Mouse (Mus musculus): ENCODE results near the gene Utf1. TPM values are rescaled to one million over a fixed set of nuclear protein-coding genes. Genes with fewer than 3 reads are reported as not detected.
A peak's percentile ranks its signal among the peaks of the same experiment; 100 is the strongest.

Gene Utf1
- polyA plus RNA-seq, 1 experiment from 2014 or later, result not detected

MicroRNAs encoded within 50 kb of the gene (microRNA counts, 519-probe panel; counts per million panel counts)
- microRNA mmu-miR-202-3p (1,978 counts per million, percentile 18 among the panel's probes with 10 or more counts), microRNA mmu-miR-202-5p (2,588 counts per million, percentile 54 among the panel's probes with 10 or more counts)

Small RNA genes lying within 50 kb of the gene (microRNA-seq; reads per million reads assigned to microRNA genes)
- gene Mir202 (ENCODE audit: borderline number of aligned reads) (not detected), gene Mir7062 (ENCODE audit: borderline number of aligned reads) (0.83 reads per million), gene mmu-mir-7686 (ENCODE audit: borderline number of aligned reads) (not detected)

Other genes starting within 250 kb of the Utf1 start
- 0.81 and 0.93 TPM in 2 replicates for gene Adgra1, start 109.6 kb upstream of the Utf1 start, polyA plus RNA-seq (2014; fragmentation: Nextera tagmentation; extraction: Ambion mirVana)
- gene Kndc1, start 49.1 kb upstream of the Utf1 start, polyA plus RNA-seq (2014; fragmentation: Nextera tagmentation; extraction: Ambion mirVana), result 0.77 and 1.5 TPM in 2 replicates
- 0.48 and 2.4 TPM in 2 replicates for gene 6430531B16Rik, start 35.0 kb downstream of the Utf1 start, polyA plus RNA-seq (2014; fragmentation: Nextera tagmentation; extraction: Ambion mirVana)
- 1.5 and 2.4 TPM in 2 replicates for gene Adam8, start 48.8 kb downstream of the Utf1 start, polyA plus RNA-seq (2014; fragmentation: Nextera tagmentation; extraction: Ambion mirVana)
- gene Zfp511, start 92.6 kb downstream of the Utf1 start, polyA plus RNA-seq (2014; fragmentation: Nextera tagmentation; extraction: Ambion mirVana), result 31.1 and 31.4 TPM in 2 replicates
- 46.2 and 58.5 TPM in 2 replicates for gene Tubgcp2, start 92.9 kb downstream of the Utf1 start, polyA plus RNA-seq (2014; fragmentation: Nextera tagmentation; extraction: Ambion mirVana)
- not detected in 2 replicates for gene Msx3, start 105.3 kb downstream of the Utf1 start, polyA plus RNA-seq (2014; fragmentation: Nextera tagmentation; extraction: Ambion mirVana)
- 3.4 and 3.6 TPM in 2 replicates for gene Caly, start 138.8 kb downstream of the Utf1 start, polyA plus RNA-seq (2014; fragmentation: Nextera tagmentation; extraction: Ambion mirVana)
- 0.60 TPM in 1 of 2 replicates, not detected in the other for gene Prap1, start 149.6 kb downstream of the Utf1 start, polyA plus RNA-seq (2014; fragmentation: Nextera tagmentation; extraction: Ambion mirVana)
- 26.0 and 29.4 TPM in 2 replicates for gene Fuom, start 158.7 kb downstream of the Utf1 start, polyA plus RNA-seq (2014; fragmentation: Nextera tagmentation; extraction: Ambion mirVana)
- gene Paox, start 172.0 kb downstream of the Utf1 start, polyA plus RNA-seq (2014; fragmentation: Nextera tagmentation; extraction: Ambion mirVana), result 16.7 and 17.8 TPM in 2 replicates
- 136 and 146 TPM in 2 replicates for gene Echs1, start 172.7 kb downstream of the Utf1 start, polyA plus RNA-seq (2014; fragmentation: Nextera tagmentation; extraction: Ambion mirVana)
- gene Mtg1, start 193.8 kb downstream of the Utf1 start, polyA plus RNA-seq (2014; fragmentation: Nextera tagmentation; extraction: Ambion mirVana), result 25.0 and 25.4 TPM in 2 replicates
- gene Sprn, start 211.1 kb downstream of the Utf1 start, polyA plus RNA-seq (2014; fragmentation: Nextera tagmentation; extraction: Ambion mirVana), result 1.6 and 2.5 TPM in 2 replicates
- gene Olfr522, start 221.0 kb downstream of the Utf1 start, polyA plus RNA-seq (2014; fragmentation: Nextera tagmentation; extraction: Ambion mirVana), result not detected in 2 replicates
- 0.20 and 0.22 TPM in 2 replicates for gene Olfr523, start 229.4 kb downstream of the Utf1 start, polyA plus RNA-seq (2014; fragmentation: Nextera tagmentation; extraction: Ambion mirVana)

Measured in embryonic facial prominence, embryonic 14.5 days (tissue).